Mouse (Mus musculus): ENCODE data around the gene Rab8a.

The Rab8a gene

DNA sequence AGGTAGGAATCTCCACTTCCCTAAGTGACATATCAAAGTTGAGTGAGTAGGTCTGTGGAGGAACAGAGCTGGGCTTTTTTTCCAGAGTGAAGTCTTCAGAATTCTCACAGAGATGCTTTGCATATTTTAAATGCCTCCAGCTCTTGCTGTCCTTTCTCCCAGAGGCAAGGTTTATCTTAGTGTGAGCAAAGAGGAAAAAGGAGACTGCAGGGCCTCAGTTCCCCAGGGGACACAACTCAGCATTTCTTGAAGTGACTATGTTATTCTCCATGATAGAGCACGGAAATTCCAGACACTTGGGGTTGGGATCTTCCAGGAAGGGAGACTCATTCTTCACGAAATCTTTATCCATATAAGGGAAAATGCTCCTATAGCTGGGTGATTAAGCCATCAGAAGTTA, 13.7 kb upstream of the Rab8a start:
- DNase-seq: no peak

DNA sequence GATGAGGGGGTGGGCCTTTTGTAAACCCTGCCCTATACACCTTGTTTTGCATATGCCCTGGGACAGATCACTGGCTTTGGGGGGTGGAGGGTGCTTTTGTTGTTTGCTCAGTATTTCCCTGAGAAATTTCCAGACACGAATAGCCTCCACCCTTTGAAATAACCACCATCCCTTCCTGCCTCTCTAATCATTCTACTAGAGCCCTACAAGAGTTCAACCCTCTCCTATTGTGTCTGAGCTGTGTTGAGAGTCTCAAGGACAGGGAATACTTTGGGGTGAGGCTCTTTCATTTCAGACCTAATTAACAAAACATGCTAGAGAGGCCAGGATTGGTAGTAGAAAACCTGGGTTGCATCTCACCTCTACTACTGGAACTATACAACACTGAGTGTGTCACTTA, 11.9 kb upstream of the Rab8a start:
- DNase-seq: no peak

DNA sequence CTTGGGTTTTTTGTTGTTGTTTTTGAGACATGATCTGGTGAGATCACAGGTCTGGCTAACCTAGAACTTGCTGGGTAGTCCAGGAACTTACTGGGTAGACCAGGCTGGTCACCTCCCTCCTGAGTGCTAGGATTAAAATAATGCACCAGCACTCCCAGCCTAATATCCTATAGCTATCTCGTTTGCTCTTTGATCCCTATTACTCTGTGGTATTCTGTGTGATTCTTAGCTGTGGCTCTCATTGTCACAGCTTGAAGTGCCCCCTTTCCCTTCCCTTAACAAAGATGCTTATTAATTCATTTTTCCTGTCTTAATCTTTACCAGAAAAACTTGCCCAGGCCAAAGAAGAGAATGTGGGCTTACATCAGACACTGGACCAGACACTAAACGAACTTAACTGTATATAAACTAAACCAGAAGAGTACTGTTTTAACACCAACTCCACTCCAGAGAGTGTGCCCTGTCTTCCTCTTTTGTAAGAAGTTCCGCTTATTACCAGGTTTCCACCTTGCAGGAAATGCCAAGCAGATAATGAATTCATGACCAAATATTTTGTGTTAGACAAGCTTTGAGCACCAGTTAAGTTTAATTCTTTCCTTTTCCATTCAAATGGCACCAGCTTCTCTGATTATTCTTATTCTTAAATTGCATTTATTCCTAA, 9.5 kb upstream of the Rab8a start:
- no peak for DNase-seq

GRCm38 (mm10) chr8:72153382-72153781, 7.6 kb upstream of the Rab8a start:
- DNase-seq: no peak

GRCm38 (mm10) chr8:72158096-72158495, 2.9 kb upstream of the Rab8a start:
- DNase-seq: no peak

- DNase-seq: peak; percentile 93
These were observed 2.3 kb upstream of the Rab8a start for GRCm38 (mm10) chr8:72158726-72159125.

DNA sequence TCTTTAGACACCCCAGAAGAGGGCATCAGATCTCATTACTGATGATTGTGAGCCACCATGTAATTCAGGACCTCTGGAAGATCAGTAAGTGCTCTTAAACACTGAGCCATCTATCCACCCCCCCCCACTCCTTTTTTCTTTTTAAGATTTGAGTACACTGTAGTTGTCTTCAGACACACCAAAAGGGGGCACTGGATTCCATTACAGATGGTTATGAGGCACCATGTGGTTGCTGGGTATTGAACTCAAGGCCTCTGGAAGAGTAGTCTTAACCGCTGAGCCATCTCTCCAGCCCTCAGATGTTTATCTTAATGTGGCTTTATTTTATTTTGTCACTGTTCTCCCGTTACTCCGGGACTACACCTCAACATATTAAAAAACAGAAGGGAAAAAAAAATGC, 993 bp upstream of the Rab8a start:
- DNase-seq: no peak

DNA sequence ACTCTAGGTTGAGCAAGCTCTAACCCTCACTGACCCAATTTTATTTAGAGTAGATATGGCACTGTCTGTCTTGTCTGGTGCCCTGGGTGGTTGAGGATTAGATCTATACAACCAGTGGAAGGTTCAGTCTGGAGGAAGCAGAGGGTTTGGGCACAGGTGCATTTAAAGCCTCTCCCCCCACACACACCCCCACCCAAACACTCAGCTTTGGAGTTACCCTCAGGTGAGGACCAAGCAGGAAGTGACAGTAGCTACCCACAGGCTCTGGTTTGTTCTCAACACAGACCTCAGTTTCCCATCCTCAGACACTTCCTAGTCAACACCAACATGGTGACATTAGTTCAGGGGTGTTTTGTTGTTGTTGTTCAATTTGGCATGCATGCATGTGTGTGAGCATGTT, 1.8 kb downstream of the Rab8a start:
- no peak for DNase-seq

- DNase-seq: peak; percentile 93
These were observed 8.2 kb downstream of the Rab8a start for GRCm38 (mm10) chr8:72169098-72169668.

DNA sequence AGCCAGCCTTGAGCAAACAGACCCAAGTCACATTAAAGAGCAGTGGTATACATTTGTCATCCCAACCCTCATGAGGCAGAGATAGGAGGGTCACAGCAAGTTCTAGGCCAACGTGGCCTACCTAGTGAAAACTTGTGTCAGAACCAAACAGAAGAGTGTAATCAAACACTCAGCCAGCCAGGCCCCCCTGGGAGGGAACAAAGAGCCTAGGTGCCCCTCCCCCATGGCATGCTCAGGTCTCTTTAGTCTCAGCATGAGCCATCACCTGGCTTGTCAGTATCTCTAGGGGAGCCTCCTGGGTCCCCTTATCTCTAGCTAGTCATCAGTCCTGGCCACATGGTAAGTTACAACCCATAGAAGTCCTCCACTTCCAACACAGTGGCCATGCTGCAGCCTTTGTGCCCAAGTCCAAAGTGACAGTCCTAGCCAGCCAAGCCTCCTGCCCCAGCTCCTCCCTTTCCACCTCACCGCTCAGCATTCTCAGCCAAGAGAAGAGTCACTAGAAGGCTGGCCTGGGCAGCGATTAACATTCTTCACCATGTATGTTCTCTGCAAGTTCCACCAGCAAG, 8.8 kb downstream of the Rab8a start:
- DNase-seq: no peak

DNA sequence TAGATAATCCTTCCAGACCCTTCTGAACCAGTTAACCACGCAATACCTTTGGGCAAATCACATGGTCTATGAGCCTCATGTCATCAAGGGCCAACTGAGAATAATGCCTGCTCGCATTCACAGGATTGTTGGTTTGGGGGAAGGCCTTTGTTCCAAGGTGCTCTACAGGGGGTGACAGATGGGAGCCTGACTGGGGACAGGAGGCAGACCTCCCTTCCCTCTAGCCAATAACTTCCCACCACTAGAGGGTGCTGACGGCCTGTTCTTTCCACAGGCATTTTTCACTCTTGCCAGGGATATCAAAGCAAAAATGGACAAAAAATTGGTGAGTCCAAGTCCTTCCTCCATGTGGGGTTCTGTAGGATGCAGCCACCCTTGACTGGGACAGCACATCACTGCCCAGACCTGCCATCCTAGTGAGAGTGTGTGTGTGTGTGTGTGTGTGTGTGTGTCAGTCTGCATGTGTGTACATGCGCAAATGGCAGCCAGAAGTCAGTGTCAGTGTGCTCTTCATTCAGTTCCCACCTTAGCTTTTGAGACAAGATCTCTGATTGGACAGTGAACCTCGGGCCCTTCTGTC, 16.4 kb downstream of the Rab8a start:
- peak; percentile 94 for DNase-seq

GRCm38 (mm10) chr8:72183554-72184202, 22.7 kb downstream of the Rab8a start:
- no peak for DNase-seq

DNA sequence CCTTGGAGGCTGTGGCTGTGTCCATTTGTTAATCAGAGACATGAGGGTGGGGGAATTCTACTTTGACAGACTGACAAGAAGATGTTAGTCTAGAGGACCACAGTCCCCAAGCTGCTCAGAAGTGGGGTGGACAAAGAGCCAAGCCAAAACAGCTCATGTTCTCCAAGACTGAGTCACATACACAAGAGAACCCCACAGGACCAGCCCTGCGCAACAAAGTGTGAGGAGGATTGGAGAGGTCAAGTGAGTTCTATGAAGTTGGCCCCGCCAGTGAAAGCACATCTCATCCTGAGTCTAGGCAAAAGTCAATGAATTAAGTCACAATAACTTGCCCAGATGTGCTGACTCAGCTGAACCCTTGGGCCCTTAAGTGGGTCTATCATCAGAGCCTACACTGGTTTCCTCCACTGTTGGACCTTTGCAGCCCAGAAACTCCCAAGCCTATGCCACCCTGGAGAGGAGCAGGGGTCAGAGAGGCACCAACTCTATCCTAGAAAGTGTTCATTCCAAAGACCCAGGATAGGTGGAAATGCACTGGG, 26.9 kb downstream of the Rab8a start:
- DNase-seq: peak; percentile 92

DNA sequence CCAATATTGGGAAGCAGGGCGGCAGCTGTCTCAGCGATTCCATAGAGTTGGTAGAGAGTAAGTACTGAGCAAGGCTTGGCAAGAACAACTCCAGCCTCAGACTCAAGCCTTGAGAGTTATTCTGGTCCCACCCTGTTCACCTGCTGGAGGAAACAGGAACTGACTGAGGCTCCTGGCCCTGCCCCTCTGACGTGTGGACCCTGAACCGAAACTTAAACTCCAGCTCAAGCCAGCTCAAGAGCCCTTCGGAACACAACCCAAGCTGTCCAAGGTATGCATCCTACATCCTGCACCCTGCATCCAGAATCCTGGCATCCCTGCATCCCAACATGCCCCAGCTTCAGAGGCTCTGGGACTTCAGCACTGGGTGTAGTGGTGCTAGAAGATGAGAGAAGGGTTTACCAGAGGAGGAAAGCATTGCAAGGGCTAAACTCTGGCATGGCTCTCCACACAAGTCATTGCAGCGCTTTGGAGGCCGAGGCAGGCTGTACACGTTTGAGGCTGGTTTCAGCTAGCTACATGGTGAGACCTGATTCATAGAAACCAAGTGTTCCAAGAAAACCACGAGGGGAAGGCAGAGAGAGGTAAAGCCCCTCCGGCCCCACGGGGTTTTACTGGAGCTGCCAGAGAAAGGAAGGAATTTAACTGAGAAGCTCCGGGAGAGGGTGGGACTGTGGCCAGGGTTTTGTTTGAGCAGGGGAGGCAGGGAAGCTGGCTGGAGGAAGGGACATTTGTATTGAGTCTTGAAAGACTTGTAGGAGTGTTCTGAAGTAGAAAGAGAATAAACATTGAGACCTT, 28.6 kb downstream of the Rab8a start, which contains the start of gene Hsh2d:
Gene Hsh2d (plus strand): TSS at position 222 of the 798 bp plus-strand sequence.
- peak; percentile 92 for DNase-seq

DNA sequence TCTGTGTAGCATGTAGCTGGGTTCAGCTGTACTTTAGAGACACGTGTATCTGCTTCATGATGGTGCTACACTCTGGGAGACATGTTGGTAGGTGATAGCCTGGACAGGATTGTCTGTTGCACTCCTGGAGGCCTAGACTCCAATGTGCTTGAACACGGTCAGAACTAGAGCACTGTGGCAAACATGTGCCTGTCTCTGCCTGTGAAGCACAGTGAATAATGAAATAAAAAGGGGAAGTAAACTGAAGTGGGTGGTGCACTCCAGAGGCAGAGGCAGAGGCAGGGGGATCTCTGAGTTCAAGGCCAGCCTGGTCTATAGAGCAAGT, 29.2 kb downstream of the Rab8a start:
- DNase-seq: no peak

DNA sequence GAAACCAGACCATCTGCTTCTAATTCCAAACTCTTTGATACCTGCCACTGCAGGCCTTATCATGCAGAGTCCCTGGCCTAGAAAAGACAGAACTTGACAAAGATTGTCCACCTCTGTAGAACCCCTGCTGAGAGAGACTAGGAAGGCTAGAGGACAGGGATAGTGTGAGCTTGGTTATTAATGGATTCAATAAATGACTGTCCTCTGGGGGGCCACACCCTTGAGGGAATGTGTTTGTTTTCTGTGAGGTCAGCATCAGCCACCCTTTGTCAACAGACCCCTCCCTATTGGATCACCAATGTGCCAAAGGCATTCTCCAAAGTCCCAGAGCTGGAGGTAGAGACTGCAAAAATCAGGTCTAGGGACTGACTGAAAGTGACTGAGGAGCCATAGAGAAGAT, 31.1 kb downstream of the Rab8a start:
- no peak for DNase-seq

- no peak for DNase-seq
These were observed 37.0 kb downstream of the Rab8a start for GRCm38 (mm10) chr8:72197997-72198396.

- DNase-seq: peak; percentile 65
These were observed 47.6 kb downstream of the Rab8a start for GRCm38 (mm10) chr8:72208582-72208981.

- DNase-seq: peak; percentile 83
These were observed 49.2 kb downstream of the Rab8a start for GRCm38 (mm10) chr8:72210222-72210621.

DNA sequence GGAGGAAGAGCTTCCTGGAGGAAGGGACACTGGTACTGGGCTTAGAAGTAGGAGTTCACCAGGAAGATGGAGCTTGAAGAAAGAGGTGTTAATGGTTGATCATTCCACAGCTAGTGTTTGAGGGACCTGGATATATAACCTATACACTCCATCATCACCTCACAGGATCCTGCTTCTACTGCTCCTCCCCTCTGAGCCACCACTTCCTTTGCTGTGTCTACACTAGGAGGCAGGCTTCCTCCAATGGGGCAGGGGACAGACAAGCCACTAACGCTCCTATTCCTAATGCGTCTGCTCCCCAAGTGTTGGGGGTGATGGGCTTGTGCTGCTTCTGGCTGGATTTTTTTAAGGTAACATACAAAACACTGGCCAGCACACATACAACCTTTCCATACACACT, 49.7 kb downstream of the Rab8a start:
- DNase-seq: peak; percentile 80

- peak; percentile 75 for DNase-seq
These were observed 50.8 kb downstream of the Rab8a start for GRCm38 (mm10) chr8:72211846-72212245.

DNA sequence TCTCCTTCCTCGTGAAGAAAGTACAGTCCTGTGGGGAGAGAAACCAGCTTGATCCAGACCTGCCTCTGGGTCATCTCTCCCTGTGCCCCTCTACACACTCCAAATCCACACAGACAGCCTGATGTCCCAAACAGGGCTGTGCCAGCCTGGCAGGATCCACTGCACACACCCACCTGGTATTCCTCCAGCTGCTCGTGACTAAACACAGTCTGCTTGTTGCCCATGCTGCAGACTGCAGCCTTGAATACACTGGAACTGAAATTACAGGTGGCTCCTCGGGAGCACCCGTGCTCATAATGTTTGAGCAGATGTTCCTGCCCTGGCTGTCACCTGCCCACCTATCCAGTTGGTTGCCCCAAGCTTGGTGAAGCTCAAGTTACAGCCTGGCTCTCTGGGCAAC, 51.8 kb downstream of the Rab8a start, which contains the start of gene Cib3:
Gene Cib3 (minus strand): TSS at position 87 of the 400 bp plus-strand sequence.
- peak; percentile 91 for DNase-seq

DNA sequence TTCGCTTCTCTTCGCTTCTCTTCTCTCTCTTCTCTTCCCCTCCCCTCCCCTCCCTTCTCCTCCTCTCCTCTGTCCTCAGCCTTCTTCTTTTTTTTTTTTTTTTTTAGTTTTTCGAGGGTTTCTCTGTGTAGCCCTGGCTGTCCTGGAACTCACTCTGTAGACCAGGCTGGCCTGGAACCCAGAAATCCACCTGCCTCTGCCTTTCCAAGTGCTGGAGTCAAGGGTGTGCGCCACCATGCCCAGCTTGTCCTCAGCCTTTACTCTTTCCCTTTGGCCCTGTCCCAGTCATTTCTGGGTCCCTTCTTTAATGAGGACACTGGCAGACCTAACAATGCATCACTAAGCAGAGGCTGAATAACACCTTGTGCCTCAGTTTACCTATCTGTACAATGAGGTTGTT, 52.5 kb downstream of the Rab8a start, which contains the start of gene Gm11034:
Gene Gm11034 (minus strand): TSS at position 101 of the 400 bp plus-strand sequence.
- peak; percentile 55 for DNase-seq
